Mouse (Mus musculus): ENCODE measurements around the gene Celf2. TPM values are rescaled to one million over a fixed set of nuclear protein-coding genes. Genes with fewer than 3 reads are reported as not detected.

The Celf2 gene
- polyA plus RNA-seq, 1 experiment from 2014 or later: 11.2 TPM

GRCm38 (mm10) chr2:7001967-7002366 lies 507.4 kb downstream of the Celf2 start:
- Histone ChIP-seq H3K4me1 (replicated peaks) (no peaks in the 10 kb centered on the region), H3K9me3 (replicated peaks) (no peaks in the 10 kb centered on the region), H3K27me3 (no peaks in the 10 kb centered on the region), H3K9ac (no peak overlapping the region), H3K4me3 (replicated peaks) (no peak overlapping the region), H3K27ac (replicated peaks) (no peak overlapping the region), H3K36me3 (replicated peaks) (no peaks in the 10 kb centered on the region), H3K4me2 (no peak overlapping the region)
- WGBS (ENCODE audit: insufficient replicate concordance): 28% methylated on average over 2 of the region's 2 CpGs
- no peak for ATAC-seq (ENCODE audit: insufficient read depth)

- H3K4me2 ChIP-seq: no peak overlapping the region
- no peaks in the 10 kb centered on the region for H3K9me3 ChIP-seq (replicated peaks)
- no peaks in the 10 kb centered on the region for H3K4me1 ChIP-seq (replicated peaks)
- H3K27me3 ChIP-seq: no peaks in the 10 kb centered on the region
- WGBS (ENCODE audit: insufficient replicate concordance): 64% methylated on average over 5 of the region's 5 CpGs
- no peak overlapping the region for H3K4me3 ChIP-seq (replicated peaks)
- H3K36me3 ChIP-seq (replicated peaks): no peaks in the 10 kb centered on the region
- no peak overlapping the region for H3K27ac ChIP-seq (replicated peaks)
- no peak overlapping the region for H3K9ac ChIP-seq
- no peak for ATAC-seq (ENCODE audit: insufficient read depth)
These were observed 518.3 kb downstream of the Celf2 start for GRCm38 (mm10) chr2:6991010-6991421.

- H3K36me3 ChIP-seq (replicated peaks): no peaks in the 10 kb centered on the region
- H3K27ac ChIP-seq (replicated peaks): no peak overlapping the region
- no peaks in the 10 kb centered on the region for H3K9me3 ChIP-seq (replicated peaks)
- 68% methylated on average over 4 of the region's 4 CpGs for whole genome bisulfite sequencing (ENCODE audit: insufficient replicate concordance)
- H3K9ac ChIP-seq: no peak overlapping the region
- no peak overlapping the region for H3K4me2 ChIP-seq
- ATAC-seq (ENCODE audit: insufficient read depth): no peak
- no peaks in the 10 kb centered on the region for H3K27me3 ChIP-seq
- no peaks in the 10 kb centered on the region for H3K4me1 ChIP-seq (replicated peaks)
- no peak overlapping the region for H3K4me3 ChIP-seq (replicated peaks)
These were observed 523.7 kb downstream of the Celf2 start for GRCm38 (mm10) chr2:6985706-6986105.

GRCm38 (mm10) chr2:6983902-6984301 lies 525.5 kb downstream of the Celf2 start:
- H3K4me1 ChIP-seq (replicated peaks): no peaks in the 10 kb centered on the region
- no peak overlapping the region for H3K27ac ChIP-seq (replicated peaks)
- no peaks in the 10 kb centered on the region for H3K36me3 ChIP-seq (replicated peaks)
- no peak for ATAC-seq (ENCODE audit: insufficient read depth)
- H3K4me2 ChIP-seq: no peak overlapping the region
- no peaks in the 10 kb centered on the region for H3K9me3 ChIP-seq (replicated peaks)
- WGBS (ENCODE audit: insufficient replicate concordance): 61% methylated on average over 6 of the region's 6 CpGs
- no peaks in the 10 kb centered on the region for H3K27me3 ChIP-seq
- H3K9ac ChIP-seq: no peak overlapping the region
- H3K4me3 ChIP-seq (replicated peaks): no peak overlapping the region

- Histone ChIP-seq H3K4me2 (no peak overlapping the region), H3K4me1 (replicated peaks) (no peaks in the 10 kb centered on the region), H3K27ac (replicated peaks) (no peak overlapping the region), H3K9me3 (replicated peaks) (no peaks in the 10 kb centered on the region), H3K4me3 (replicated peaks) (no peak overlapping the region), H3K9ac (no peak overlapping the region), H3K27me3 (no peaks in the 10 kb centered on the region), H3K36me3 (replicated peaks) (no peaks in the 10 kb centered on the region)
- 69% methylated on average over 2 of the region's 2 CpGs for WGBS (ENCODE audit: insufficient replicate concordance)
- no peak for ATAC-seq (ENCODE audit: insufficient read depth)
These were observed 533.1 kb downstream of the Celf2 start for GRCm38 (mm10) chr2:6976300-6976699.

GRCm38 (mm10) chr2:6969228-6969627 lies 540.1 kb downstream of the Celf2 start:
- ATAC-seq (ENCODE audit: insufficient read depth): no peak
- H3K4me1 ChIP-seq (replicated peaks): no peaks in the 10 kb centered on the region
- H3K27ac ChIP-seq (replicated peaks): no peak overlapping the region
- no peak overlapping the region for H3K4me2 ChIP-seq
- no peaks in the 10 kb centered on the region for H3K9me3 ChIP-seq (replicated peaks)
- no peaks in the 10 kb centered on the region for H3K27me3 ChIP-seq
- no peak overlapping the region for H3K9ac ChIP-seq
- WGBS (ENCODE audit: insufficient replicate concordance): 65% methylated on average over 6 of the region's 6 CpGs
- H3K4me3 ChIP-seq (replicated peaks): no peak overlapping the region
- no peaks in the 10 kb centered on the region for H3K36me3 ChIP-seq (replicated peaks)

- H3K27me3 ChIP-seq: no peaks in the 10 kb centered on the region
- ATAC-seq (ENCODE audit: insufficient read depth): no peak
- no peaks in the 10 kb centered on the region for H3K9me3 ChIP-seq (replicated peaks)
- H3K4me2 ChIP-seq: no peak overlapping the region
- H3K9ac ChIP-seq: no peak overlapping the region
- no peaks in the 10 kb centered on the region for H3K36me3 ChIP-seq (replicated peaks)
- no peaks in the 10 kb centered on the region for H3K4me1 ChIP-seq (replicated peaks)
- no peak overlapping the region for H3K4me3 ChIP-seq (replicated peaks)
- H3K27ac ChIP-seq (replicated peaks): no peak overlapping the region
These were observed 544.1 kb downstream of the Celf2 start for GRCm38 (mm10) chr2:6965243-6965642.

GRCm38 (mm10) chr2:6950702-6951101 lies 558.7 kb downstream of the Celf2 start:
- WGBS (ENCODE audit: insufficient replicate concordance): 59% methylated on average over 4 of the region's 4 CpGs
- H3K4me2 ChIP-seq: no peak overlapping the region

GRCm38 (mm10) chr2:6945638-6946415 lies 563.5 kb downstream of the Celf2 start:
- no peak overlapping the region for H3K27ac ChIP-seq (replicated peaks)
- no peaks in the 10 kb centered on the region for H3K4me1 ChIP-seq (replicated peaks)
- H3K9ac ChIP-seq: no peak overlapping the region
- H3K27me3 ChIP-seq: no peaks in the 10 kb centered on the region
- H3K4me3 ChIP-seq (replicated peaks): no peak overlapping the region
- H3K4me2 ChIP-seq: no peak overlapping the region
- H3K36me3 ChIP-seq (replicated peaks): no peaks in the 10 kb centered on the region
- no peak for ATAC-seq (ENCODE audit: insufficient read depth)
- H3K9me3 ChIP-seq (replicated peaks): no peaks in the 10 kb centered on the region
- 63% methylated on average over 9 of the region's 9 CpGs for WGBS (ENCODE audit: insufficient replicate concordance)

More at GRCm38 (mm10) chr2:6950702-6951101, 558.7 kb downstream of the Celf2 start:
- no peak overlapping the region for H3K27ac ChIP-seq (replicated peaks)
- no peaks in the 10 kb centered on the region for H3K36me3 ChIP-seq (replicated peaks)
- no peaks in the 10 kb centered on the region for H3K27me3 ChIP-seq
- no peak for ATAC-seq (ENCODE audit: insufficient read depth)
- no peak overlapping the region for H3K4me3 ChIP-seq (replicated peaks)
- H3K9me3 ChIP-seq (replicated peaks): no peaks in the 10 kb centered on the region
- H3K4me1 ChIP-seq (replicated peaks): no peaks in the 10 kb centered on the region
- H3K9ac ChIP-seq: no peak overlapping the region

GRCm38 (mm10) chr2:6943651-6944050 lies 565.7 kb downstream of the Celf2 start:
- Histone ChIP-seq H3K27me3 (no peaks in the 10 kb centered on the region), H3K27ac (replicated peaks) (no peak overlapping the region), H3K4me2 (no peak overlapping the region), H3K4me3 (replicated peaks) (no peak overlapping the region), H3K9me3 (replicated peaks) (no peaks in the 10 kb centered on the region), H3K4me1 (replicated peaks) (no peaks in the 10 kb centered on the region), H3K36me3 (replicated peaks) (no peaks in the 10 kb centered on the region), H3K9ac (no peak overlapping the region)
- WGBS (ENCODE audit: insufficient replicate concordance): 57% methylated on average over 8 of the region's 8 CpGs
- ATAC-seq (ENCODE audit: insufficient read depth): no peak

GRCm38 (mm10) chr2:6942635-6943390 lies 566.5 kb downstream of the Celf2 start:
- H3K27me3 ChIP-seq: no peaks in the 10 kb centered on the region
- H3K9ac ChIP-seq: no peak overlapping the region
- no peaks in the 10 kb centered on the region for H3K9me3 ChIP-seq (replicated peaks)
- no peak overlapping the region for H3K27ac ChIP-seq (replicated peaks)
- no peak overlapping the region for H3K4me2 ChIP-seq
- no peaks in the 10 kb centered on the region for H3K36me3 ChIP-seq (replicated peaks)
- H3K4me3 ChIP-seq (replicated peaks): no peak overlapping the region
- 57% methylated on average over 2 of the region's 2 CpGs for WGBS (ENCODE audit: insufficient replicate concordance)
- H3K4me1 ChIP-seq (replicated peaks): no peaks in the 10 kb centered on the region
- ATAC-seq (ENCODE audit: insufficient read depth): no peak

All from liver, embryonic 15.5 days (tissue).